Mouse (Mus musculus) liver, adult 2 months (tissue): ENCODE data around the gene Strn4. TPM values are rescaled to one million over a fixed set of nuclear protein-coding genes. Genes with fewer than 3 reads are reported as not detected.

ENCODE experiments used
- DNase-seq: peaks from one replicate; pipeline ENCODE4 v3.0.0-alpha.2; 2011; ENCODE audit warnings: low read depth, low spot score; ENCODE audit errors: extremely low read depth
- H3K27ac ChIP-seq: fragments of 200-500 bp; replicated peaks from 2 replicates; pipeline ENCODE4 v1.5.1; 2012; ENCODE audit warnings: low read depth, mild to moderate bottlenecking, control low read depth, inconsistent platforms, low read length; ENCODE audit not compliant: insufficient read depth
- H3K27me3 ChIP-seq: fragments of 200-500 bp; 2 replicates; pipeline ENCODE4 v1.6.1; 2012; ENCODE audit warnings: mild to moderate bottlenecking, moderate library complexity, low read length, inconsistent platforms; ENCODE audit not compliant: control insufficient read depth, insufficient read depth
- H3K36me3 ChIP-seq: fragments of 200-500 bp; 2 replicates; pipeline ENCODE4 v1.6.1; 2012; ENCODE audit warnings: low read length, inconsistent platforms; ENCODE audit not compliant: control insufficient read depth, insufficient read depth
- H3K4me1 ChIP-seq: fragments of 200-500 bp; 2 replicates; pipeline ENCODE4 v1.6.1; 2011; ENCODE audit warnings: low read length; ENCODE audit not compliant: control insufficient read depth, insufficient read depth
- H3K4me3 ChIP-seq: fragments of 200-500 bp; 2 replicates; pipeline ENCODE4 v1.5.1; 2011; ENCODE audit warnings: low read depth, mild to moderate bottlenecking, control low read depth, low read length, moderate library complexity; ENCODE audit not compliant: insufficient read depth
- H3K79me2 ChIP-seq: fragments of 200-500 bp; 2 replicates; pipeline ENCODE4 v1.6.1; 2012; ENCODE audit warnings: inconsistent platforms, mild to moderate bottlenecking, low read length, moderate library complexity; ENCODE audit not compliant: control insufficient read depth, insufficient read depth
- H3K9ac ChIP-seq: fragments of 200-500 bp; 2 replicates; pipeline ENCODE4 v1.6.1; 2012; ENCODE audit warnings: low read depth, mild to moderate bottlenecking, control low read depth, inconsistent platforms, low read length
- CTCF ChIP-seq: fragments of 200-500 bp; IDR thresholded peaks from 2 replicates; pipeline ENCODE4 v1.5.1; 2011; ENCODE audit warnings: low read depth, low read length, control low read depth
- POLR2A ChIP-seq: fragments of 200-500 bp; IDR thresholded peaks from 2 replicates; pipeline ENCODE4 v1.6.1; 2011; ENCODE audit warnings: low read length, control low read depth; ENCODE audit not compliant: insufficient read depth; ENCODE audit errors: extremely low read depth
- WGBS: fragments of 180-500 bp; shearing (Covaris S2); methylation state at CpG from one replicate; pipeline ENCODE4 v1.1.7; 2018; 5-methylcytosine and 5-hydroxymethylcytosine counted together
- polyA plus RNA-seq: library from polyadenylated mRNA; depleted of rRNA; stranded (reverse); fragments of >200 nt; gene quantifications from 2 replicates; pipeline ENCODE4 v1.2.3, GENCODE M21; 2012
- total RNA-seq: library from RNA; depleted of rRNA; stranded (reverse); fragments of >200 nt; gene quantifications from 2 replicates; pipeline ENCODE4 v1.2.3, GENCODE M21; 2014

Gene Strn4
- total and polyA plus RNA-seq, 2 experiments, result 18.7 to 52.7 TPM

DNA sequence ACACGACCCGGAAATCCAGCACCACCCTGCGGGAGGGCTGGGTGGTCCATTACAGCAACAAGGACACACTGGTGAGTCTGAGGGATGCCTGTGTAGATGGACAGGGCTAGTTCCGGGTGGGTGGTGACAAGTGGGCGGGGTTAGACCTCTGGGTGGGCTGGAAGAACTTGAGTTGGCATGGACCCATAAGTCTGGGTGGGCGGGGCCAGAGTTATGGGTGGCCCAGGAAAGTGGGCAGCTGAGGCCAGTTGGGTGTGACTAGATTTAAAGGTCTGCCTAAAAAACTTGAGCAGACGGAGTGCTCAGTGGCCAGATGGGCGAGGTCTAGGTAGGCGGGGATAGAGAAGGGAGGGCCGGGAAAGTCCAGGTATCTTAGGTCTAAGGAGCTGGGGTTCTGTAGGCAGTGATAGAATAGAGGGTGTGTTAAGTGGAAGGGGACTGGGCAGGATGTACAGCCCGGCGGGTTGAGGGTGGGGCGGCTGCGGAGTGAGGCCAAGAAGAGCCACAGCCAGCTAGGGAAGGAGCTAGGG lies 37.7 kb downstream of the Strn4 start:
- peaks cover 10% of the 10 kb centered on the region; the same call in 1 of the 2 replicates for H3K36me3 ChIP-seq
- no peak for TF ChIP-seq CTCF
- no peak for TF ChIP-seq POLR2A
- no peak overlapping the region for H3K27ac ChIP-seq
- H3K9ac ChIP-seq, result no peak overlapping the region
- H3K4me1 ChIP-seq, result peaks cover 7% of the 10 kb centered on the region; the same call in 1 of the 2 replicates
- no peaks in the 10 kb centered on the region for H3K79me2 ChIP-seq
- DNase-seq, result no peak
- no peak overlapping the region for H3K4me3 ChIP-seq
- whole genome bisulfite sequencing, result 89% methylated on average over 14 of the region's 14 CpGs
- no peaks in the 10 kb centered on the region for H3K27me3 ChIP-seq

DNA sequence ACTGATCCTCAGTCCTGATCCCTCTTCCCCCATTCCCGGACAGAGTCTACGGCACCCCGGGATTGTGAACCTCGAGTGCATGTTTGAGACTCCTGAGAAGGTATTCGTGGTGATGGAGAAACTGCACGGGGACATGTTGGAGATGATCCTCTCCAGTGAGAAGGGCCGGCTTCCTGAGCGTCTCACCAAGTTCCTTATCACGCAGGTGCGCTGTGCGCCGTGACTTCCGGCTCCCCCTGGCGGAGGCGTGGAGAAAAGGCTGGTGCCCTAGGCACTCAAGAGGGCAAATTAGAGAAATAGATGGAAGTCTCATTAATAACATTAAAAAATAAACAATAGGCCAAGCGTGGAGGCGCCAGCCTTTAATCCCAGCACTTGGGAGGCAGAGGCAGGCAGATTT lies 42.6 kb downstream of the Strn4 start:
- Histone ChIP-seq H3K79me2 (peaks cover 2% of the 10 kb centered on the region; the same call in 1 of the 2 replicates), H3K36me3 (peaks cover 17% of the 10 kb centered on the region), H3K27ac (no peak overlapping the region), H3K4me3 (no peak overlapping the region), H3K9ac (no peak overlapping the region), H3K4me1 (no peaks in the 10 kb centered on the region), H3K27me3 (no peaks in the 10 kb centered on the region)
- TF ChIP-seq POLR2A, result no peak
- TF ChIP-seq CTCF, result peak; percentile 82
- 48% methylated on average over 17 of the region's 17 CpGs for WGBS
- DNase-seq, result no peak

DNA sequence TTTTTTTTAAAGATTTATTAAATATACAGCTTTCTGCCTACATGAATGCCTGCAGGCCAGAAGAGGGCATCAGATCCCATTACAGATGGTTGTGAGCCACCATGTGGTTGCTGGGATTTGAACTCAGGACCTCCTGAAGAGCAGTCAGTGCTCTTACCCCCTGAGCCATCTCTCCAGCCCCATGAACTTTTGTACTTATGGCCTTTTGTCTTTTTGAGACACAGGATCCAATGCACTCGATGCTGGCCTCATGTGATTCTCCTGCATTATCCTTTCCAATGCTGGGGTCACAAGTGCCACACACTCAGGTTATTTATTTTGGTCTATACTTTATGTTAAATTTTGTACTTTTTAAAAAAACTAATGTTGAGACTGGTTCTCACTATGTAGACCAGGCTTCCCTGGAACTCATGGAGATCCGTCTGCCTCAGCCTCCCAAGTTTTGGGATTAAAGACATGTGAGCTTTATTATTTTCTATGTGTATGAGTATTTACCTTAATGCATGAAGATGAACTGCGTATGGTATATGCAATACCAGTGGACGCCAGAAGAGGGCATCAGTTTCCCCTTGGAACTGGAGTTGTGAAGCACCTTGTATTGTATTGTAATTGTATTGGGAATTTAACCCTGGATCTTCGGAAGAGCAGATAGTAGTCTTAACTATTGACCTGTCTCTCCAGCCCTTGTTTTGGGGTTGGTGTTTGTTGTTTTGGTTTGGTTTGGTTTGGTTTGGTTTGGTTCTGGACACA lies 44.4 kb downstream of the Strn4 start:
- Histone ChIP-seq H3K4me3 (no peak overlapping the region), H3K9ac (no peak overlapping the region), H3K27me3 (no peaks in the 10 kb centered on the region), H3K27ac (no peak overlapping the region), H3K4me1 (no peaks in the 10 kb centered on the region), H3K36me3 (peaks cover 18% of the 10 kb centered on the region), H3K79me2 (peaks cover 2% of the 10 kb centered on the region; the same call in 1 of the 2 replicates)
- DNase-seq, result peak; percentile 33
- TF ChIP-seq CTCF (peak; percentile 52), POLR2A (no peak)
- 37% methylated on average over 5 of the region's 5 CpGs for WGBS

- WGBS, result 42% methylated on average over 3 of the region's 3 CpGs
- TF ChIP-seq POLR2A (no peak), CTCF (no peak)
- Histone ChIP-seq H3K4me3 (no peak overlapping the region), H3K79me2 (no peaks in the 10 kb centered on the region), H3K27me3 (no peaks in the 10 kb centered on the region), H3K27ac (no peak overlapping the region), H3K36me3 (peaks cover 10% of the 10 kb centered on the region), H3K4me1 (no peaks in the 10 kb centered on the region), H3K9ac (no peak overlapping the region)
- DNase-seq, result no peak
These were observed 51.8 kb downstream of the Strn4 start for GRCm38 (mm10) chr7:16867488-16867887.

- Histone ChIP-seq H3K79me2 (no peaks in the 10 kb centered on the region), H3K9ac (no peak overlapping the region), H3K36me3 (peaks cover 7% of the 10 kb centered on the region; the same call in 1 of the 2 replicates), H3K27ac (no peak overlapping the region), H3K27me3 (no peaks in the 10 kb centered on the region), H3K4me1 (no peaks in the 10 kb centered on the region; the same call in 1 of the 2 replicates), H3K4me3 (no peak overlapping the region)
- TF ChIP-seq CTCF (no peak), POLR2A (no peak)
- WGBS, result 83% methylated on average over 16 of the region's 16 CpGs
- no peak for DNase-seq
These were observed 53.8 kb downstream of the Strn4 start for GRCm38 (mm10) chr7:16869497-16869896.

DNA sequence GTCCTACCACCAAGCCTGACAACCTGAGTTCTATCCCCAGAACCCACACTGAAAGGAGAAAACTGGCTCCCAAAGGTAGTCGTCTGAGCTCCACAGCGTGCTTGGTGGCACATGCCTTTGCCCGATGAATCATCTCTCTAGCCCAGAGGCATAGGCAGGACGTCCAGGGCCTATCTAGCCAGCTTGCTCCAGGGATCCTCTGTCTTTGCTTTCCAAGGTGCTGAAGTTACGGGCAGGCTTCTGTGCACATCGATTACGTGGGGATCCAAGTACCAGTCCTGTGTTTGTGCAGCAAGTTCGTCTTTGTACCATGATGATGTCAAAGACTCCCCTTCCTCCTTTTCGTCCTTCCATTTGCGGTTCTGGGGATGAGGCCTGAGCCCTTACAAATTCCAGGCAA lies 55.9 kb downstream of the Strn4 start:
- WGBS, result 91% methylated on average over 10 of the region's 10 CpGs

More for the DNA sequence above, 55.9 kb downstream of the Strn4 start:
- no peaks in the 10 kb centered on the region for H3K79me2 ChIP-seq
- H3K27me3 ChIP-seq, result peaks cover 4% of the 10 kb centered on the region; the same call in 1 of the 2 replicates
- TF ChIP-seq POLR2A (no peak), CTCF (no peak)
- DNase-seq, result no peak
- H3K4me3 ChIP-seq, result no peak overlapping the region
- no peaks in the 10 kb centered on the region; the same call in 1 of the 2 replicates for H3K4me1 ChIP-seq
- peaks cover 3% of the 10 kb centered on the region; the same call in 1 of the 2 replicates for H3K36me3 ChIP-seq
- H3K27ac ChIP-seq, result no peak overlapping the region
- no peak overlapping the region for H3K9ac ChIP-seq
